Mouse (Mus musculus) stomach, postnatal 0 days (tissue): ENCODE results near the gene Ddx4.

Experiments
- CTCF ChIP-seq: IDR thresholded peaks from 2 replicates; pipeline ENCODE4 v1.5.1; 2016; ENCODE audit warnings: antibody characterized with exemption, low read depth, mild to moderate bottlenecking, moderate library complexity
- EP300 ChIP-seq: optimal IDR thresholded peaks from 2 replicates; pipeline ENCODE3; 2016; ENCODE audit warnings: antibody characterized with exemption

GRCm38 (mm10) chr13:112678154-112678553, 25.9 kb upstream of the Ddx4 start:
- TF ChIP-seq CTCF, result peak; percentile 45
- no peak for TF ChIP-seq EP300
